Mouse (Mus musculus) thymus, adult 2 months (tissue): Measurements from ENCODE around the gene Atrn. TPM values are rescaled to one million over a fixed set of nuclear protein-coding genes. Genes with fewer than 3 reads are reported as not detected.
A peak's percentile ranks its signal among the peaks of the same experiment; 100 is the strongest.

Experiments used
- DNase-seq: peaks from one replicate; pipeline ENCODE4 v3.0.0; 2021
- H3K27ac ChIP-seq: fragments of 200-500 bp; 2 replicates; pipeline ENCODE4 v1.5.1; 2012; ENCODE audit warnings: low read length, control low read depth; ENCODE audit not compliant: control insufficient read depth, insufficient read depth
- H3K27me3 ChIP-seq: fragments of 200-500 bp; 2 replicates; pipeline ENCODE4 v1.6.1; 2012; ENCODE audit warnings: mild to moderate bottlenecking, low read length, moderate library complexity, mixed read lengths; ENCODE audit not compliant: control insufficient read depth, insufficient read depth
- H3K36me3 ChIP-seq: fragments of 200-500 bp; 2 replicates; pipeline ENCODE4 v1.6.1; 2012; ENCODE audit warnings: mild to moderate bottlenecking, low read length, moderate library complexity; ENCODE audit not compliant: control insufficient read depth, insufficient read depth
- H3K4me1 ChIP-seq: fragments of 200-500 bp; replicated peaks from 2 replicates; pipeline ENCODE4 v1.6.1; 2012; ENCODE audit warnings: low read length; ENCODE audit not compliant: control insufficient read depth, insufficient read depth
- H3K4me3 ChIP-seq: fragments of 200-500 bp; 2 replicates; pipeline ENCODE4 v1.5.1; 2012; ENCODE audit warnings: mild to moderate bottlenecking, low read length, control low read depth, moderate library complexity; ENCODE audit not compliant: control insufficient read depth, insufficient read depth
- CTCF ChIP-seq: fragments of 200-500 bp; IDR thresholded peaks from 2 replicates; pipeline ENCODE4 v1.5.1; 2012; ENCODE audit warnings: mild to moderate bottlenecking, control low read depth, low read length, moderate library complexity, borderline replicate concordance; ENCODE audit not compliant: control insufficient read depth, poor library complexity, insufficient read depth; ENCODE audit errors: extremely low read depth
- POLR2A ChIP-seq: fragments of 200-500 bp; IDR thresholded peaks from 2 replicates; pipeline ENCODE4 v1.6.1; 2012; ENCODE audit warnings: mild to moderate bottlenecking, low read length, control low read depth, moderate library complexity; ENCODE audit not compliant: control insufficient read depth, poor library complexity, insufficient read depth; ENCODE audit errors: extremely low read depth
- WGBS: fragments of 180-500 bp; shearing (Covaris S2); methylation state at CpG from one replicate; pipeline ENCODE4 v1.1.7; 2018; 5-methylcytosine and 5-hydroxymethylcytosine counted together
- polyA plus RNA-seq: library from polyadenylated mRNA; depleted of rRNA; stranded (reverse); fragments of >200 nt; gene quantifications from 2 replicates; pipeline ENCODE4 v1.2.3, GENCODE M21; 2012; rRNA removed

Gene Atrn
- polyA plus RNA-seq, 1 experiment: 14.2 TPM

DNA sequence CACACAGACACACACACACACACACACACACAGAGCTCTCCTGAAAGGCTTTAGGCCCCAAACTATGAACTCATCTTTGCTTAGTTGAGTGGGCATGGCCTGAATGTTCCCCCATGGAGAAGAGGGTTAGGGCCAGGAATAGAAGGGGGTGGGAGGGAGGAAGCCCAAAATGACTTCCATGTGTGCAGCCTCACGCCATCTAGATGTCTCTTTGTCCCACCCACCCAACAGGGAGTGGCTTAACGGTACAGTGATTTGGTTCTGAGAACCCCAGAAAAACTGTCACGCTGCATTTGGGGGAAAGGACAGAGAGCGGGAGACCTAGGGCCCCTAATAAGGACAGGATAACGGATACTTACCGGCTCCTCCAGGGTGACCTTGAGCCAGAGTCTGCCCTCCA is 154.5 kb downstream of the Atrn start:
- Histone ChIP-seq H3K27ac (no peak overlapping the region), H3K27me3 (no peaks in the 10 kb centered on the region; the same call in 1 of the 2 replicates), H3K4me1 (no peaks in the 10 kb centered on the region; the same call in 1 of the 2 replicates), H3K4me3 (no peak overlapping the region), H3K36me3 (no peaks in the 10 kb centered on the region)
- TF ChIP-seq CTCF: no peak
- no peak for TF ChIP-seq POLR2A
- no peak for DNase-seq
- WGBS: 88% methylated on average over 6 of the region's 6 CpGs

DNA sequence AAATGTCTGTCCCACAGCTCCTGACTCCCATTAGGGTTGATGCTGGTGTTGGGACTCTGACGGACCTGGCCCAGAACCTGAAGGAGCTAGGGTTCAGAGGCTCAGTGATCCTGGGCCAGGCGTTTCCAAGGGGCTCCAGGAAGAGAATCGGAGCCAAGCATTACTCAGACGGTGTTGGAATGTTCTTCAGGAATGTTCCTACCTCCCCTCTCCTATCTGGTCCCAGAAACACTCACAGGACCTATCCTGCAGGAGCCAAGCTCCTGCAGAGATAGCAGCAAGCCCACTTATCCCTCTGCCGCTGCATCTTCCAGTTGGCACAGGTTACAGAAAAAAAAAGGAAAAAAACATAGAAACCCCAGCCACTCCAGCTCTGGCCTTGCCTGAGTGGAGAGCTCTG is 155.3 kb downstream of the Atrn start:
- 76% methylated on average over 5 of the region's 5 CpGs for WGBS
- Histone ChIP-seq H3K4me1 (no peaks in the 10 kb centered on the region), H3K4me3 (no peak overlapping the region), H3K36me3 (no peaks in the 10 kb centered on the region), H3K27ac (no peak overlapping the region), H3K27me3 (no peaks in the 10 kb centered on the region; the same call in 1 of the 2 replicates)
- DNase-seq: no peak
- TF ChIP-seq POLR2A (no peak), CTCF (no peak)

DNA sequence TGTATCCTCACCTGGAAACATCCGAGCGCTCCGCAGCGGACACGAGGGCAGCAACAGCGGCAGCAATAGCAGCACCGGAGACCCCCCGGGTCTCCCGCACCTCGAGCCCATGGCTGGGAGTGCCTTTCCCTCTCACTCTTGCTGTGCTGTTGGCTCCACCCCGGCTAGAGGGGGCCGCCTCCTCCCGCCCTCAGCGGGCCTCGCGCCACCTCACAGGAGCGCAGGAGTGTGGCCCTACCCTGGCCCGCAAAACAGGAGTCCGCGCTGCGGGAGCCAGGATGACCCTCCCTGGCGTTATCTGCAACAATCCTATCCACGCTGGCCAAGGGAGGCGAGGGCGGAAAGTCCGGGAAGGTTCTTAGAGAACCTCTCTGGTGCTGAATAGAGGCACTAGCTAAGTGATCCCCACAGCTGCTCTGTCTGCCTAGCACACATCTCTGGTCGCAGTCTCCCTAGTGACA is 157.1 kb downstream of the Atrn start, which contains the start of gene Adam33:
Gene Adam33 (minus strand): TSS at position 411 of the 461 bp plus-strand sequence.
- no peak within 1 kb of the TSS for H3K4me3 ChIP-seq
- no peak within 1 kb of the TSS for H3K27ac ChIP-seq
- H3K27me3 ChIP-seq: no peaks in the 10 kb centered on the region; the same call in 1 of the 2 replicates
- H3K36me3 ChIP-seq: no peaks in the 10 kb centered on the region
- 9% methylated on average over 27 of the region's 27 CpGs for WGBS
- H3K4me1 ChIP-seq: no peaks in the 10 kb centered on the region
- no peak for TF ChIP-seq POLR2A
- 0 out of 2 replicates have a peak, but pooled peaks have one; percentile 13 for TF ChIP-seq CTCF
- DNase-seq: no peak

DNA sequence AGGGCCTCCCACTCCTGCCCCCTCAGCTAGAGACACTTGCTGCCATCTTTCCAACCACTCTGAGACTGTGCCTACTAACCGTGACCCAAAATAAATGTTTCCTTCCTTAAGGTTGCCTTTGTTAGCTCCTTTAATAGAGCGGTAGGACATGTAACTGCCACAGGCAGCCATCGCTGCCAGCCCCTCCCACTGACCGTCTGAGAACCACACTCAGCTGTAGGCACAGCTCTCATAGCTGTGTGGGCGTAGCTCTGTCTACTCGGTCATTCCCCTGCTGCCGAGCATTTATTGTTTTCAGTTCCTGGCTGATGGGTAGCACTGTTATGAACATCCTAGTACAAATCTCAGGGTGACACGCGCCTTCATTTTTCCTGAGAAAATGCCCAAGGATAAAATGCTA is 160.0 kb downstream of the Atrn start:
- WGBS: 62% methylated on average over 9 of the region's 9 CpGs
- Histone ChIP-seq H3K4me3 (no peak overlapping the region), H3K27me3 (no peaks in the 10 kb centered on the region; the same call in 1 of the 2 replicates), H3K36me3 (no peaks in the 10 kb centered on the region), H3K27ac (no peak overlapping the region), H3K4me1 (no peaks in the 10 kb centered on the region)
- TF ChIP-seq POLR2A (no peak), CTCF (no peak)
- DNase-seq: no peak

DNA sequence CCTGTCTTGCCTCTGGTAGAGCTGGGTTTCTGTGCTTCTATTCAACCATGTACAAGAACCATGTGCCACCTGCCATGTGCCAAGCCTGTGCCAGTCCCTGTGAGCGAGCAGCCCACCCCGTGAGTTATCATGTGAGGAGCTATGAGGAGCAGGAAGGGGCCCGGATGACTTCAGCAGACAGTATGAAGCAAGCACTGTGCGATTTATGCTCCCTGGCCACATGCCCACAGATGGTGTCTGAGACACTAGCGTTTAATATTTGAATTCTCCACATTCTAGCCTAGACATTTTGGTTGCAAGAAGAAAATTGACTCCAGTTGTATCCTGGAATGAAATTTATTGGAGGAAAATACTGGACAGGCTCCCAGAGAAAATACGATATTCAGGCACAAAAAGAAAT is 161.2 kb downstream of the Atrn start:
- WGBS: 62% methylated on average over 6 of the region's 6 CpGs
- H3K27me3 ChIP-seq: no peaks in the 10 kb centered on the region; the same call in 1 of the 2 replicates
- TF ChIP-seq POLR2A (no peak), CTCF (no peak)
- no peak for DNase-seq
- H3K36me3 ChIP-seq: no peaks in the 10 kb centered on the region
- H3K27ac ChIP-seq: no peak overlapping the region
- no peaks in the 10 kb centered on the region for H3K4me1 ChIP-seq
- no peak overlapping the region for H3K4me3 ChIP-seq

DNA sequence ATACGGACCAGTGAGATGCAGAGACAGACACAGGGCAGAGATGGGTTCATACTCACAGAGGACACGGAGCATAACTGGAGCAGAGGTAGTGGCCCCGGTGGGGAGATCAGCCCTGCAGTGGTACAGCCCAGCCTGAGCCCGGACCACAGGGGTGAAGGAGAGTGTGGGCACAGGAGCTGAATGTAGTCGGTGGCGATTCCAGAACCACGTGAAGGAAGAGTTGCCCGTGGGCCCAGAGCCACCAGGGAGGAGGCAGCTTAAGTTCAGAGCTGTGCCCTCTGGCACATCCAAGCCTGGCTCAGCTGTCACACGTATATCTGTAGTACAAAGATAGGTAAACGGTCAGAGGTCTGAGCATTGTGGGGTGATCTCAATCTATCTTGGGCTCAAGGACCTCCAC is 166.2 kb downstream of the Atrn start:
- H3K4me1 ChIP-seq: no peaks in the 10 kb centered on the region
- TF ChIP-seq CTCF (no peak), POLR2A (no peak)
- no peak overlapping the region for H3K27ac ChIP-seq
- H3K4me3 ChIP-seq: no peak overlapping the region
- no peaks in the 10 kb centered on the region for H3K36me3 ChIP-seq
- 92% methylated on average over 10 of the region's 10 CpGs for WGBS
- no peaks in the 10 kb centered on the region for H3K27me3 ChIP-seq
- no peak for DNase-seq

Other genes with a start within 250 kb of the Atrn start
- 40.9 and 53.0 TPM in 2 replicates for gene Ddrgk1, start 241.8 kb upstream of the Atrn start, polyA plus RNA-seq
- gene Itpa, start 238.9 kb upstream of the Atrn start, polyA plus RNA-seq: 42.9 and 43.3 TPM in 2 replicates
- gene Slc4a11, start 209.0 kb upstream of the Atrn start, polyA plus RNA-seq: 12.5 and 13.6 TPM in 2 replicates
- gene 4930402H24Rik, start 89 bp upstream of the Atrn start, polyA plus RNA-seq: 27.6 and 35.2 TPM in 2 replicates
- 12.7 and 14.3 TPM in 2 replicates for gene Gfra4, start 136.6 kb downstream of the Atrn start, polyA plus RNA-seq
- gene Adam33, start 157.3 kb downstream of the Atrn start, polyA plus RNA-seq: 4.2 and 7.7 TPM in 2 replicates
- gene Siglec1, start 180.3 kb downstream of the Atrn start, polyA plus RNA-seq: 10.4 and 14.5 TPM in 2 replicates
- gene Hspa12b, start 220.8 kb downstream of the Atrn start, polyA plus RNA-seq: 3.1 and 3.5 TPM in 2 replicates
- gene Gm11037, start 227.0 kb downstream of the Atrn start, polyA plus RNA-seq: not detected in 2 replicates